Mouse (Mus musculus): Measurements from ENCODE around the gene Tyw3. TPM values are rescaled to one million over a fixed set of nuclear protein-coding genes. Genes with fewer than 3 reads are reported as not detected.
A peak's percentile ranks its signal among the peaks of the same experiment; 100 is the strongest.
"Not testable (repeated sequence)": the region's sequence is repeated elsewhere in the genome, so short reads cannot be mapped to it uniquely, and the experiment has no call there.

Tyw3 gene
- 12.5 and 16.3 TPM in 2 replicates for polyA plus RNA-seq (2014; fragmentation: Nextera tagmentation; extraction: Ambion mirVana)

GRCm38 (mm10) chr3:154596934-154597554, at the start of gene Tyw3:
TSS of gene Tyw3 (minus strand) at chr3:154597104.
- Histone ChIP-seq H3K9me3 (ENCODE audit: control insufficient read depth, low read length) (no peaks in the 10 kb centered on the region), H3K4me2 (ENCODE audit: low read length) (peak within 1 kb of the TSS; percentile 84), H3K4me1 (replicated peaks; ENCODE audit: control insufficient read depth, insufficient read depth, low read length) (0 out of 2 replicates have a peak, but pooled peaks cover 2% of the 10 kb centered on the region), H3K4me3 (ENCODE audit: low read depth, low read length) (peak within 1 kb of the TSS; percentile 77), H3K27me3 (replicated peaks; ENCODE audit: control insufficient read depth, insufficient read depth, low read length) (no peaks in the 10 kb centered on the region), H3K36me3 (ENCODE audit: control insufficient read depth, insufficient read depth, low read length) (peaks cover 22% of the 10 kb centered on the region), H3K9ac (ENCODE audit: low read length) (peak within 1 kb of the TSS; percentile 75), H3K27ac (ENCODE audit: low read depth) (peak within 1 kb of the TSS; percentile 89)
- peak; percentile 97 for ATAC-seq (replicated peaks; ENCODE audit: low FRiP score, low TSS enrichment, low read depth)
- under 1% methylated on average over 38 of the region's 38 CpGs for WGBS
- DNase-seq (ENCODE audit: low spot score) = peak; percentile 99

- H3K4me1 ChIP-seq (replicated peaks; ENCODE audit: control insufficient read depth, insufficient read depth, low read length) = no peaks in the 10 kb centered on the region
- H3K27me3 ChIP-seq (replicated peaks; ENCODE audit: control insufficient read depth, insufficient read depth, low read length) = no peaks in the 10 kb centered on the region
- H3K9ac ChIP-seq (ENCODE audit: low read length) = no peak overlapping the region
- H3K27ac ChIP-seq (ENCODE audit: low read depth) = no peak overlapping the region
- no peaks in the 10 kb centered on the region for H3K36me3 ChIP-seq (ENCODE audit: control insufficient read depth, insufficient read depth, low read length)
- H3K4me2 ChIP-seq (ENCODE audit: low read length) = no peak overlapping the region
- 84% methylated on average over 5 of the region's 5 CpGs for WGBS
- no peaks in the 10 kb centered on the region for H3K9me3 ChIP-seq (ENCODE audit: control insufficient read depth, low read length)
- DNase-seq (ENCODE audit: low spot score) (no peak), ATAC-seq (replicated peaks; ENCODE audit: low FRiP score, low TSS enrichment, low read depth) (no peak)
- no peak overlapping the region for H3K4me3 ChIP-seq (ENCODE audit: low read depth, low read length)
Measured at GRCm38 (mm10) chr3:154633091-154633490, 36.2 kb upstream of the Tyw3 start.

DNA sequence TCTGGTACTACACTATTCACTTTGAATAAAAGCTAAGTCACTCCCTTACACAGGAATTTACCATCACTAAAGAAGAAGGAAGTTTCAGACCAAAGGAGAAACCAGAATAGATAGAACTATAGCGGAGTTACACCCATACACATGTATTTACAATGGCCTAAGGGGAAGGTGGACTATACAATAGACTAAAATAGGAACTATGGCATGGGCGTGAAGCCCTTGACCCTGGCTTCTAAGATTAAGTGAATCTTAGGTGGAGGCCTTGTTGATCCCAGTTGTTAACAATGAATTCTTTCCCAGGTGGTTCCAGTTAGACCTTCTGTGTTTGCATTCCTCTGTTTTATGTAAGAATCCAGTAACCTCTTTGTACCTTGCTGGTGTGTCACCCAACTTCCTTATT, 34.4 kb upstream of the Tyw3 start:
- H3K36me3 ChIP-seq (ENCODE audit: control insufficient read depth, insufficient read depth, low read length); H3K9me3 ChIP-seq (ENCODE audit: control insufficient read depth, low read length); H3K4me2 ChIP-seq (ENCODE audit: low read length); H3K27ac ChIP-seq (ENCODE audit: low read depth); DNase-seq (ENCODE audit: low spot score); ATAC-seq (replicated peaks; ENCODE audit: low FRiP score, low TSS enrichment, low read depth); H3K27me3 ChIP-seq (replicated peaks; ENCODE audit: control insufficient read depth, insufficient read depth, low read length); H3K4me3 ChIP-seq (ENCODE audit: low read depth, low read length); H3K9ac ChIP-seq (ENCODE audit: low read length); H3K4me1 ChIP-seq (replicated peaks; ENCODE audit: control insufficient read depth, insufficient read depth, low read length): not testable (repeated sequence)
- 86% methylated on average over 2 of the region's 2 CpGs for WGBS

- no peak overlapping the region for H3K27ac ChIP-seq (ENCODE audit: low read depth)
- H3K4me3 ChIP-seq (ENCODE audit: low read depth, low read length) = no peak overlapping the region
- H3K9ac ChIP-seq (ENCODE audit: low read length) = no peak overlapping the region
- no peak overlapping the region for H3K4me2 ChIP-seq (ENCODE audit: low read length)
- H3K36me3 ChIP-seq (ENCODE audit: control insufficient read depth, insufficient read depth, low read length) = no peaks in the 10 kb centered on the region
- H3K9me3 ChIP-seq (ENCODE audit: control insufficient read depth, low read length) = no peaks in the 10 kb centered on the region
- H3K27me3 ChIP-seq (replicated peaks; ENCODE audit: control insufficient read depth, insufficient read depth, low read length) = no peaks in the 10 kb centered on the region
- ATAC-seq (replicated peaks; ENCODE audit: low FRiP score, low TSS enrichment, low read depth) (no peak; the same call in 1 of the 2 replicates), DNase-seq (ENCODE audit: low spot score) (no peak)
- H3K4me1 ChIP-seq (replicated peaks; ENCODE audit: control insufficient read depth, insufficient read depth, low read length) = no peaks in the 10 kb centered on the region
Measured at GRCm38 (mm10) chr3:154628284-154628683, 31.4 kb upstream of the Tyw3 start.

GRCm38 (mm10) chr3:154616106-154616505, 19.2 kb upstream of the Tyw3 start:
- Histone ChIP-seq H3K4me1 (replicated peaks; ENCODE audit: control insufficient read depth, insufficient read depth, low read length) (no peaks in the 10 kb centered on the region), H3K9me3 (ENCODE audit: control insufficient read depth, low read length) (no peaks in the 10 kb centered on the region), H3K9ac (ENCODE audit: low read length) (no peak overlapping the region), H3K27ac (ENCODE audit: low read depth) (no peak overlapping the region), H3K4me2 (ENCODE audit: low read length) (no peak overlapping the region), H3K36me3 (ENCODE audit: control insufficient read depth, insufficient read depth, low read length) (peaks cover 25% of the 10 kb centered on the region; the same call in 1 of the 2 replicates), H3K27me3 (replicated peaks; ENCODE audit: control insufficient read depth, insufficient read depth, low read length) (no peaks in the 10 kb centered on the region), H3K4me3 (ENCODE audit: low read depth, low read length) (no peak overlapping the region)
- DNase-seq (ENCODE audit: low spot score) (no peak), ATAC-seq (replicated peaks; ENCODE audit: low FRiP score, low TSS enrichment, low read depth) (no peak)
- 87% methylated on average over 4 of the region's 4 CpGs for WGBS

DNA sequence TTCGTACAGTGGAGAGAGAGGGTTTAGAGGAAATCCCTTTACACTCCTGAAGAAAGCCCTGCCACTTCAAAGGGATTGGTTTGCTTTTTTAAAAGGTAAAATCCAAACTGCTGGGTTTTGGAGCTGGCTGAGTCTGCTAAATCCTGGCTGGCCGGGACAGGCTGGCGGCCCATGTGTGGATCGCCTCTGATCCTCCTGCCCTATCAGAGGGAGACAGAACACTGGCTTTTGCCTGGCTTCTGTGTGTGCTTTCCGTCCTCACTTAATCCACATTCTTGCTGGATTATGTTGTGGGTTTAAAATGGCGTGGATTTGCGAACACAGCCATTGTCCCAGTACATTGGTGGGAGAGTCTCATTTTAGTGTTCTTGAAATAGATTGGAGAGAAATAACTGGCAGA, 18.4 kb upstream of the Tyw3 start:
- no peak overlapping the region for H3K4me3 ChIP-seq (ENCODE audit: low read depth, low read length)
- no peaks in the 10 kb centered on the region for H3K9me3 ChIP-seq (ENCODE audit: control insufficient read depth, low read length)
- no peak overlapping the region for H3K4me2 ChIP-seq (ENCODE audit: low read length)
- H3K36me3 ChIP-seq (ENCODE audit: control insufficient read depth, insufficient read depth, low read length) = peaks cover 28% of the 10 kb centered on the region
- no peak overlapping the region for H3K27ac ChIP-seq (ENCODE audit: low read depth)
- no peak overlapping the region for H3K9ac ChIP-seq (ENCODE audit: low read length)
- no peaks in the 10 kb centered on the region for H3K4me1 ChIP-seq (replicated peaks; ENCODE audit: control insufficient read depth, insufficient read depth, low read length)
- no peaks in the 10 kb centered on the region for H3K27me3 ChIP-seq (replicated peaks; ENCODE audit: control insufficient read depth, insufficient read depth, low read length)
- DNase-seq (ENCODE audit: low spot score) = no peak
- 91% methylated on average over 7 of the region's 7 CpGs for WGBS
- no peak for ATAC-seq (replicated peaks; ENCODE audit: low FRiP score, low TSS enrichment, low read depth)

DNA sequence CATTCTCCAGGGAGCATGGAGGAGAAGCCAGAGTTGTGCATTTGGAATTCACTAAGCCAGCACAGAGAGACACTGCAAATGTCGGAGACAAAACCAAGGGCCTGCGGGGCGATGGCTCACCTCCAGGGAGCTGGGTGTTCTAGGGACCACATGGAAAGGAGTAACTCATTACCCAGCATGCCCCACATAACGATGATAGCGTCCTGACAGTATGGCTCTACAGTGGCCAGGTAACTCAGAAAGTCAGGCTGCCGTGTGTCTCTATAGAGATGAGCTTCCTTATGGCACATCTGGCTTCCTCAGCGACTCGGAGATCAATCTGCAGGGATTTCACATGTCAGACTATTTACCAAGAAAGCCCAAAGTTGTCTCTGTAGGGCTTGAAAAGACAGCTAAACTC, 17.9 kb upstream of the Tyw3 start:
- Histone ChIP-seq H3K4me1 (replicated peaks; ENCODE audit: control insufficient read depth, insufficient read depth, low read length) (no peaks in the 10 kb centered on the region), H3K27ac (ENCODE audit: low read depth) (no peak overlapping the region), H3K36me3 (ENCODE audit: control insufficient read depth, insufficient read depth, low read length) (peaks cover 28% of the 10 kb centered on the region), H3K9ac (ENCODE audit: low read length) (no peak overlapping the region), H3K4me3 (ENCODE audit: low read depth, low read length) (no peak overlapping the region), H3K4me2 (ENCODE audit: low read length) (no peak overlapping the region), H3K9me3 (ENCODE audit: control insufficient read depth, low read length) (no peaks in the 10 kb centered on the region), H3K27me3 (replicated peaks; ENCODE audit: control insufficient read depth, insufficient read depth, low read length) (no peaks in the 10 kb centered on the region)
- DNase-seq (ENCODE audit: low spot score) = no peak
- ATAC-seq (replicated peaks; ENCODE audit: low FRiP score, low TSS enrichment, low read depth) = no peak
- WGBS = 91% methylated on average over 8 of the region's 8 CpGs

DNA sequence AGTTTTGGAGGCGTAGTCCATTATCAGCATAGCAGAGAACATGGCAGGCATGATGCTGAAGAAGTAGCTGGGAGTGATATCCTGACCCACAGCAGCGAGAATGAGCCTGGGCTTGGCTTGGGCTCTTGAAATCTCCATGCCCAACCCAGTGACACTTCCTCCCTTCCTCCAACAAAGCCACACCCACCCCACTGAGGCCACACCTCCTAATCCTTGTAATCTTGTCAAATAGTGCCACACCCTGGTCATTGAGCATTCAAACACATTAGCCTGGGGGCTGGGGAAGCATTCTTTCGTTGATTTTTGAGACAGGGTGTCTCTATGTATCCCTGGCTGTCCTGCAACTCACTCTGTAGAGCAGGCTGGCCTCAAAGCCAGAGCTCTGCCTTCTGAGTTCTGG, 15.0 kb upstream of the Tyw3 start:
- Histone ChIP-seq H3K9ac (ENCODE audit: low read length) (no peak overlapping the region), H3K4me1 (replicated peaks; ENCODE audit: control insufficient read depth, insufficient read depth, low read length) (no peaks in the 10 kb centered on the region), H3K4me3 (ENCODE audit: low read depth, low read length) (no peak overlapping the region), H3K9me3 (ENCODE audit: control insufficient read depth, low read length) (no peaks in the 10 kb centered on the region), H3K27ac (ENCODE audit: low read depth) (no peak overlapping the region), H3K27me3 (replicated peaks; ENCODE audit: control insufficient read depth, insufficient read depth, low read length) (no peaks in the 10 kb centered on the region), H3K36me3 (ENCODE audit: control insufficient read depth, insufficient read depth, low read length) (peaks cover 27% of the 10 kb centered on the region), H3K4me2 (ENCODE audit: low read length) (no peak overlapping the region)
- ATAC-seq (replicated peaks; ENCODE audit: low FRiP score, low TSS enrichment, low read depth) = no peak
- WGBS = 79% methylated on average over 3 of the region's 3 CpGs
- DNase-seq (ENCODE audit: low spot score) = no peak

GRCm38 (mm10) chr3:154607896-154608295, 11.0 kb upstream of the Tyw3 start:
- no peaks in the 10 kb centered on the region for H3K27me3 ChIP-seq (replicated peaks; ENCODE audit: control insufficient read depth, insufficient read depth, low read length)
- H3K4me1 ChIP-seq (replicated peaks; ENCODE audit: control insufficient read depth, insufficient read depth, low read length) = no peaks in the 10 kb centered on the region
- no peaks in the 10 kb centered on the region for H3K9me3 ChIP-seq (ENCODE audit: control insufficient read depth, low read length)
- no peak overlapping the region for H3K27ac ChIP-seq (ENCODE audit: low read depth)
- H3K36me3 ChIP-seq (ENCODE audit: control insufficient read depth, insufficient read depth, low read length) = peaks cover 23% of the 10 kb centered on the region
- H3K9ac ChIP-seq (ENCODE audit: low read length) = no peak overlapping the region
- DNase-seq (ENCODE audit: low spot score) = no peak
- no peak overlapping the region for H3K4me3 ChIP-seq (ENCODE audit: low read depth, low read length)
- H3K4me2 ChIP-seq (ENCODE audit: low read length) = no peak overlapping the region
- no peak for ATAC-seq (replicated peaks; ENCODE audit: low FRiP score, low TSS enrichment, low read depth)
- WGBS = 63% methylated on average over 1 of the region's 1 CpGs
